Mouse (Mus musculus): Measurements from ENCODE around the gene Gk5. TPM values are rescaled to one million over a fixed set of nuclear protein-coding genes. Genes with fewer than 3 reads are reported as not detected.
A peak's percentile ranks its signal among the peaks of the same experiment; 100 is the strongest.

Gene Gk5
- polyA plus RNA-seq, 1 experiment from 2014 or later = 3.5 TPM

DNA sequence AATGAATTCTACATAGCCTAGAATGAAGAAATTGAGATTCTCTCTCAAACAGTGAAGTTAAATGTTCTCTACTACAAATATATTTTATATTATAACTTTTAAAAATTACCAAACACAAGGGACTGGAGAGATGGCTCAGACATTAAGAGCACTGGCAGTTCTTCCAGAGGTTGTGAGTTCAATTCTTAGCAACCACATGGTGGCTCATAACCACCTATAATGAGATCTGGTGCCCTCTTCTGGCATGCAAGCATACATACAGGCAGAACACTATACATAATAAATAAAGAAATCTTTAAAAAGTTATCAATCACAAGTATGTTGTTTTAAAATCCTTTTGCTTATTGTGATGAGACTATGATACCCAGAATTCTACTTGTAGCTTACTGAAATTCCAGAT lies 98.6 kb downstream of the Gk5 start:
- Histone ChIP-seq H3K4me1 (replicated peaks; ENCODE audit: control insufficient read depth, insufficient read depth, low read length) (0 out of 2 replicates have a peak, but pooled peaks cover 2% of the 10 kb centered on the region), H3K4me3 (ENCODE audit: low read depth, low read length) (no peak overlapping the region), H3K9ac (ENCODE audit: low read depth, low read length) (no peak overlapping the region), H3K36me3 (ENCODE audit: control insufficient read depth, insufficient read depth, low read length) (no peaks in the 10 kb centered on the region), H3K4me2 (replicated peaks; ENCODE audit: low read depth, low read length) (no peak overlapping the region), H3K27ac (ENCODE audit: low read depth, low read length) (no peak overlapping the region), H3K9me3 (ENCODE audit: control insufficient read depth, low read length) (no peaks in the 10 kb centered on the region), H3K27me3 (ENCODE audit: control insufficient read depth, insufficient read depth, low read length) (no peaks in the 10 kb centered on the region)
- ATAC-seq (ENCODE audit: low FRiP score) (no peak), DNase-seq (ENCODE audit: low spot score) (no peak)

DNA sequence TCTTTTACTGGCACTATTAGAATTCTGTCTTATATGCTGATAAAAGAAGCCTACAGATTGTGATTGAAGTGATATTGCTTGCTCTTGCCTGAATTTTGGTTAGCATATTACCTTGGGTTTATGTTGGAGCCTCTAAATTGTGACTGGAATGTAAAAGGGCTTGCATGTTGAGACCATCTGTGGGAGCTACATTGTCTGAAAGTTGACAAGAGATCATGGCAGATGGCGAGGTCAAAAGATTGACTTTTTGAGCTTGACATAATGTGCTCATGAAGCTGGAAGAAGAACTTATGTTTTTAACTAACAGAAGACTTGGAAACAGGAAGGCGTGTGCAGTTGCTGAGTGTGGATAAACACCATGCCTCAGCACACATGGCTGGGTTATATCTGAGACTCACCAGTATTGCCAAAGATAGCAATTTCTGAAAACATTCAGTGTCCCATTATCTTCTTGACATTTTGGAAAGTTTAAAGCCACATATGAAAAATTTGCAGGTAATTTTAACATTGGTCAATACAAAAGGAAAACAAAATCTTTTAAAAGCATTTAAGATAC lies 100.0 kb downstream of the Gk5 start:
- no peak for ATAC-seq (ENCODE audit: low FRiP score)
- H3K4me3 ChIP-seq (ENCODE audit: low read depth, low read length) = no peak overlapping the region
- peak; percentile 61 for DNase-seq (ENCODE audit: low spot score)
- no peaks in the 10 kb centered on the region for H3K27me3 ChIP-seq (ENCODE audit: control insufficient read depth, insufficient read depth, low read length)
- no peak overlapping the region for H3K4me2 ChIP-seq (replicated peaks; ENCODE audit: low read depth, low read length)
- 0 out of 2 replicates have a peak, but pooled peaks cover 2% of the 10 kb centered on the region for H3K4me1 ChIP-seq (replicated peaks; ENCODE audit: control insufficient read depth, insufficient read depth, low read length)
- no peak overlapping the region for H3K27ac ChIP-seq (ENCODE audit: low read depth, low read length)
- H3K9me3 ChIP-seq (ENCODE audit: control insufficient read depth, low read length) = no peaks in the 10 kb centered on the region
- H3K36me3 ChIP-seq (ENCODE audit: control insufficient read depth, insufficient read depth, low read length) = no peaks in the 10 kb centered on the region
- WGBS = 43% methylated on average over 2 of the region's 2 CpGs
- H3K9ac ChIP-seq (ENCODE audit: low read depth, low read length) = no peak overlapping the region

DNA sequence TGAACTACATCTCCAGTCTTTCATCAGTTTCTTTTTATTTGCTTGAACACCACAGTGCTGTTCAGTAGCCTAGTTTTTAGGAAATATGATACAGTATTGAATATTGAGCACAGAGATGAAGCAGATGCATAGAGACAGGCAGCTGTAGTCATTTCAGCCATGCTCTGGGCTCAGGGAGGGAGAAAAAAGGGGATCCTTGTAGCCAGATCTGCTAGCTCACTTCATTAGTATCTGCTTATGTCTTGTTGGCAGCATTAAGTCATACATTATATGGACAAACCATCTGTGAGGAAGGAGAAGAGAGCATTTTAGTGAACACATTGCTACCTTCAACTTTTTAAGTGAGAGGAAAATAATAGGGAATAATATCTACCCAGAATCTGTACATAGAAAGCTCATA lies 101.3 kb downstream of the Gk5 start:
- Histone ChIP-seq H3K36me3 (ENCODE audit: control insufficient read depth, insufficient read depth, low read length) (no peaks in the 10 kb centered on the region), H3K9ac (ENCODE audit: low read depth, low read length) (no peak overlapping the region), H3K27ac (ENCODE audit: low read depth, low read length) (no peak overlapping the region), H3K27me3 (ENCODE audit: control insufficient read depth, insufficient read depth, low read length) (no peaks in the 10 kb centered on the region), H3K9me3 (ENCODE audit: control insufficient read depth, low read length) (no peaks in the 10 kb centered on the region), H3K4me1 (replicated peaks; ENCODE audit: control insufficient read depth, insufficient read depth, low read length) (0 out of 2 replicates have a peak, but pooled peaks cover 2% of the 10 kb centered on the region), H3K4me2 (replicated peaks; ENCODE audit: low read depth, low read length) (no peak overlapping the region), H3K4me3 (ENCODE audit: low read depth, low read length) (no peak overlapping the region)
- ATAC-seq (ENCODE audit: low FRiP score) = no peak
- no peak for DNase-seq (ENCODE audit: low spot score)

DNA sequence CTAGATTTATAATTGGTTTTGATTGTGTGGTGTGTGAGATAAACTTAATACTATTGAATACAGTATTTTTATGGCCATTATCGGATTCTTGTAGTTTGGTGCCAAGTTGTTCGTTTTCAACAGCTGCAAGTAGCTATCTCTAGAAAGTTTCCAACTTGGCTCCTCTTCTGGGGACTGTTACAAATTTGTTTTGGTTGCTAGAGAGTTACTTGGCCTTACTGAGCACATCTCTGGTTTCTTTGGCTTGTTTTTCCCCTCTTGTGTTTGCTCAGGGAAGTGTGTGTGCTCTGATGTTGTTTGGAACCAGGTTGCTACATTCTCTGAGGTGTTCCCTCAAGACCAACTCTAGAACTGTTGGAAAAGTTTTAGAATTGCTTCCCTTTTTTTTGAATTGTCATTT lies 104.1 kb downstream of the Gk5 start:
- H3K4me3 ChIP-seq (ENCODE audit: low read depth, low read length) = no peak overlapping the region
- WGBS = 94% methylated on average over 2 of the region's 2 CpGs
- no peaks in the 10 kb centered on the region for H3K27me3 ChIP-seq (ENCODE audit: control insufficient read depth, insufficient read depth, low read length)
- no peak overlapping the region for H3K27ac ChIP-seq (ENCODE audit: low read depth, low read length)
- no peaks in the 10 kb centered on the region for H3K9me3 ChIP-seq (ENCODE audit: control insufficient read depth, low read length)
- H3K4me1 ChIP-seq (replicated peaks; ENCODE audit: control insufficient read depth, insufficient read depth, low read length) = 0 out of 2 replicates have a peak, but pooled peaks cover 2% of the 10 kb centered on the region
- DNase-seq (ENCODE audit: low spot score) = no peak
- no peak for ATAC-seq (ENCODE audit: low FRiP score)
- no peak overlapping the region for H3K9ac ChIP-seq (ENCODE audit: low read depth, low read length)
- H3K4me2 ChIP-seq (replicated peaks; ENCODE audit: low read depth, low read length) = no peak overlapping the region
- no peaks in the 10 kb centered on the region for H3K36me3 ChIP-seq (ENCODE audit: control insufficient read depth, insufficient read depth, low read length)

DNA sequence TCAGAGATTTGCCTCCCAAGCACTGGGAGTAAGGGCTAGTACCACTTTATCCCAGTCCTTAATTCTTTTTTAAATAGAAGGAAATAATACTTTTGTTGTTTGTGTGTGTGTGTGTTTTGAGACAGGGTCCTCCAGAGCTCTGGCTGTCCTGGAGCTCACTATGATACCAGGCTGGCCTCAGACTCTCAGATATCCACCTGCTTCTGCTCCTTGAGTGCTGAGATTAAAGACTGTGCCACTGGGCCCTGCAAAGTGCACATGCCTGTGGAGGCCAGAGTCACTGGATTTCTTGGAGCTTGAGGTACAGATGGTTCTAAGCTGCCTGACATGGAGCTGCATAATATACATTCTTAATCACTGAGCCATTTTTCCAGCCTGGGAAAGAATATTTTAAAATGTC lies 109.1 kb downstream of the Gk5 start:
- Histone ChIP-seq H3K27ac (ENCODE audit: low read depth, low read length) (no peak overlapping the region), H3K9ac (ENCODE audit: low read depth, low read length) (no peak overlapping the region), H3K9me3 (ENCODE audit: control insufficient read depth, low read length) (no peaks in the 10 kb centered on the region), H3K4me1 (replicated peaks; ENCODE audit: control insufficient read depth, insufficient read depth, low read length) (no peaks in the 10 kb centered on the region), H3K4me3 (ENCODE audit: low read depth, low read length) (no peak overlapping the region), H3K27me3 (ENCODE audit: control insufficient read depth, insufficient read depth, low read length) (no peaks in the 10 kb centered on the region), H3K36me3 (ENCODE audit: control insufficient read depth, insufficient read depth, low read length) (no peaks in the 10 kb centered on the region), H3K4me2 (replicated peaks; ENCODE audit: low read depth, low read length) (no peak overlapping the region)
- DNase-seq (ENCODE audit: low spot score) (no peak), ATAC-seq (ENCODE audit: low FRiP score) (no peak)

DNA sequence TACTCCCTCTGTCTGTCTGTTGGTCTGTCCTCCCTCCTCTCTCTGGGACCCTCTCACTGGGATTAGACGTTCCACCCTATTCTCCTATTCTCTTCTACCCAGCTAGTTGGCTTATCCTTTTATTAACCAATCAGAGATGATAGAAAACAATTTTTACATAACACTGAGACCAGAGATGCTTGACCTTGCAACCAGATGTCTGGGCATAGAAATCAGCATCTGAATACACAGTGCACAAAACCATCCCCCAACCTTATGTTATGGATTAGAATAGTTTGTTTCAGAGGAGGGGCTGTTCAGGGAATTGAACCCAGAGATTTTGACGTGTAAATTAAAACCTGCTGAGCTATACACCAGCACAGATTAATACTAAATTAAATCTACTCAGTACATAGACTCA lies 111.1 kb downstream of the Gk5 start:
- no peak for DNase-seq (ENCODE audit: low spot score)
- H3K27me3 ChIP-seq (ENCODE audit: control insufficient read depth, insufficient read depth, low read length) = no peaks in the 10 kb centered on the region

More for the DNA sequence above, 111.1 kb downstream of the Gk5 start:
- Histone ChIP-seq H3K9me3 (ENCODE audit: control insufficient read depth, low read length) (no peaks in the 10 kb centered on the region), H3K4me1 (replicated peaks; ENCODE audit: control insufficient read depth, insufficient read depth, low read length) (no peaks in the 10 kb centered on the region), H3K4me2 (replicated peaks; ENCODE audit: low read depth, low read length) (no peak overlapping the region), H3K4me3 (ENCODE audit: low read depth, low read length) (no peak overlapping the region), H3K36me3 (ENCODE audit: control insufficient read depth, insufficient read depth, low read length) (no peaks in the 10 kb centered on the region), H3K9ac (ENCODE audit: low read depth, low read length) (no peak overlapping the region), H3K27ac (ENCODE audit: low read depth, low read length) (no peak overlapping the region)
- peak; percentile 69; the same call in 1 of the 2 replicates for ATAC-seq (ENCODE audit: low FRiP score)
- 33% methylated on average over 2 of the region's 2 CpGs for WGBS

Other genes starting within 250 kb of the Gk5 start
- gene Xrn1, start 164.6 kb upstream of the Gk5 start, polyA plus RNA-seq (2014; fragmentation: Nextera tagmentation; extraction: Ambion mirVana) = 15.5 and 35.8 TPM in 2 replicates
- gene Tfdp2, start 76.9 kb downstream of the Gk5 start, polyA plus RNA-seq (2014; fragmentation: Nextera tagmentation; extraction: Ambion mirVana) = 81.6 and 84.5 TPM in 2 replicates
- 197 TPM in 2 replicates for gene Atp1b3, start 245.1 kb downstream of the Gk5 start, polyA plus RNA-seq (2014; fragmentation: Nextera tagmentation; extraction: Ambion mirVana)